Mouse (Mus musculus) embryonic facial prominence, embryonic 11.5 days (tissue): ENCODE measurements around the gene Ms4a6d. TPM values are rescaled to one million over a fixed set of nuclear protein-coding genes. Genes with fewer than 3 reads are reported as not detected.

Experiments
- ATAC-seq: fragments of 200-750 bp; cut with Nextera tagmentation; replicated peaks from 2 replicates; pipeline ENCODE4 v1.8.0; 2017; ENCODE audit warnings: low read depth; ENCODE audit not compliant: insufficient number of reproducible peaks, low FRiP score, low TSS enrichment
- DNase-seq: peaks from one replicate; pipeline ENCODE4 v3.0.0-alpha.2; 2015; ENCODE audit warnings: low spot score
- H3K27ac ChIP-seq: fragments of 300-500 bp; sonication (generic); replicated peaks from 2 replicates; pipeline ENCODE4 v1.5.1; 2014; ENCODE audit warnings: mild to moderate bottlenecking, low read depth, low read length, control low read depth
- H3K27me3 ChIP-seq: fragments of 300-500 bp; sonication (generic); 2 replicates; pipeline ENCODE4 v1.6.1; 2014; ENCODE audit warnings: mild to moderate bottlenecking, low read length, moderate library complexity, mixed read lengths; ENCODE audit not compliant: control insufficient read depth, insufficient read depth
- H3K36me3 ChIP-seq: fragments of 300-500 bp; sonication (generic); replicated peaks from 2 replicates; pipeline ENCODE4 v1.6.1; 2014; ENCODE audit warnings: low read depth, mild to moderate bottlenecking, low read length, moderate library complexity, mixed read lengths; ENCODE audit not compliant: control insufficient read depth, insufficient read depth
- H3K4me1 ChIP-seq: fragments of 300-500 bp; sonication (generic); 2 replicates; pipeline ENCODE4 v1.6.1; 2014; ENCODE audit warnings: low read length, mixed read lengths; ENCODE audit not compliant: control insufficient read depth, insufficient read depth
- H3K4me2 ChIP-seq: fragments of 300-500 bp; sonication (generic); 2 replicates; pipeline ENCODE4 v1.6.1; 2014; ENCODE audit warnings: low read depth, mild to moderate bottlenecking, control low read depth, low read length, moderate library complexity
- H3K4me3 ChIP-seq: fragments of 300-500 bp; sonication (generic); 2 replicates; pipeline ENCODE4 v1.5.1; 2014; ENCODE audit warnings: low read depth, low read length, control low read depth
- H3K9ac ChIP-seq: fragments of 300-500 bp; sonication (generic); replicated peaks from 2 replicates; pipeline ENCODE4 v1.6.1; 2014; ENCODE audit warnings: mild to moderate bottlenecking, control low read depth, low read length
- H3K9me3 ChIP-seq: fragments of 300-500 bp; sonication (generic); replicated peaks from 2 replicates; pipeline ENCODE4 v1.6.1; 2016; ENCODE audit warnings: mild to moderate bottlenecking, low read length, inconsistent platforms, mixed read lengths; ENCODE audit not compliant: control insufficient read depth
- WGBS: fragments of 180-500 bp; shearing (Covaris S2); extraction: QIAGEN DNeasy Blood & Tissue Kit; methylation state at CpG from one replicate; pipeline ENCODE4 v1.1.7; 2014; 5-methylcytosine and 5-hydroxymethylcytosine counted together
- polyA plus RNA-seq: library from polyadenylated mRNA; unstranded; fragments of >200 nt; fragmentation: Nextera tagmentation; extraction: Ambion mirVana; gene quantifications from 2 replicates; pipeline ENCODE4 v1.2.1, GENCODE M21; 2014

The Ms4a6d gene
- polyA plus RNA-seq, 1 experiment from 2014 or later: 2.5 TPM

DNA sequence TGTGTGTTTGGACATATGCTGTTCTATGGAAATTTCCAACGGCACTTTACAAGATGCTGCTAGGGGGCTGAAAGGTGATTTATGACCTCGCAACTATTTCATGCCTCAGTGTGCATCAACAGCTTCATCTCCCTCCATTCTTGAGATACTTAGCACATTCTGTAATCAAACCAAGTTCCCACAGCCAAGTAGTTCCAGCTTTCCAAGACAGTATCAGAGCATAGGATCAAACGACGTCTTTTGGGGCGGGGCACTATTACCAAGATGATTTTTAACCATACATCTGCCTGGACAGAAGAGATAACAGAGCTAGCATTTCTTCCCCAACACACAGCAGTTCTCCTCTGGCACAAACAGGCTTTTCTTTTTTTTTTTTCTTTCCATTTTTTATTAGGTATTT lies 20.6 kb upstream of the Ms4a6d start:
- no peak overlapping the region for H3K9ac ChIP-seq
- H3K27me3 ChIP-seq: no peaks in the 10 kb centered on the region
- H3K4me2 ChIP-seq: no peak overlapping the region
- DNase-seq (no peak), ATAC-seq (no peak)
- H3K36me3 ChIP-seq: no peaks in the 10 kb centered on the region
- WGBS: 77% methylated on average over 5 of the region's 5 CpGs
- no peaks in the 10 kb centered on the region for H3K9me3 ChIP-seq
- H3K27ac ChIP-seq: no peak overlapping the region
- H3K4me3 ChIP-seq: no peak overlapping the region
- H3K4me1 ChIP-seq: no peaks in the 10 kb centered on the region

DNA sequence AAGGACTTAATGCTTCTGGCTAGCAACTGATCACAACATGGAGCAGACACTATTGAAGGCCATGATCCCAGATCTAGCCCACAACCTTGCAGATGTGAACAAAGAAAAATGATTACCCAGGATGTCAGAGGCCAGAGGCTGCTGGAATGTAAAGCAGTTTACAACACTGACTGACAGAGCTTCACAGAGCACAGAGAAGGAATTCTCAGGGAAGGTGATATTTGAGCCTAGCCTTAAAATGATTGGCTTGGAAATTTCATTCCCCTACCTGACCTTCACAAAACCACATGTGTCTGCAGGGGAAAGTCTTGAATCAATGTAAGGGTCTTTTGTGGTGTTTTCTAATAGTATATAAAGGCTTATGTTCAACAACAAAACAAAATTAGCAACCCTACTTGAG lies 20.2 kb upstream of the Ms4a6d start:
- Histone ChIP-seq H3K27ac (no peak overlapping the region), H3K9ac (no peak overlapping the region), H3K9me3 (no peaks in the 10 kb centered on the region), H3K4me3 (no peak overlapping the region), H3K4me2 (no peak overlapping the region), H3K27me3 (no peaks in the 10 kb centered on the region), H3K36me3 (no peaks in the 10 kb centered on the region), H3K4me1 (no peaks in the 10 kb centered on the region)
- DNase-seq (peak; percentile 2), ATAC-seq (no peak)

DNA sequence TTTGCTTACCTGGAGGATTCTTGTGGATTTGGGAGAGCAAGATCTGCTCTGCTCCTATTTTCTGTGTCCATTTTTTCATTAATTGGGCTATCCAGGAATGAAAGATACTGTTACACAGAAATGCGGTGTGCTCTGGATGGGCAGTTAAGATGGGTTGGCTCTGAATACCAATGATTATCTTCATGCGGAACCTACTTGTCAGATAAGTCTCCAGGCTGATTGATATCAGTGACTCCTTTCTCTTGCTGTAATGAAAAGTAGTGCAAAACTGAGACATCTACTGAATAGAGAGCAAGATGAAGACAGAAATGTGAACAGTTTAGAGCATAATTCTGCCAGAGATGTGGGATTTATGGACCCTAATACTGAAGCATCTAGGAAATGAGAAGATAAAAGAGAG lies 18.9 kb upstream of the Ms4a6d start, which contains the start of gene Ms4a2:
Ms4a2 (minus strand) TSS at position 169 of the 400 bp plus-strand sequence.
- H3K4me2 ChIP-seq: no peak within 1 kb of the TSS
- ATAC-seq (no peak), DNase-seq (no peak)
- no peaks in the 10 kb centered on the region for H3K36me3 ChIP-seq
- H3K27ac ChIP-seq: no peak within 1 kb of the TSS
- WGBS: 88% methylated on average over 2 of the region's 2 CpGs
- H3K9me3 ChIP-seq: no peaks in the 10 kb centered on the region
- H3K27me3 ChIP-seq: no peaks in the 10 kb centered on the region
- no peak within 1 kb of the TSS for H3K4me3 ChIP-seq
- H3K4me1 ChIP-seq: no peaks in the 10 kb centered on the region
- H3K9ac ChIP-seq: no peak within 1 kb of the TSS

DNA sequence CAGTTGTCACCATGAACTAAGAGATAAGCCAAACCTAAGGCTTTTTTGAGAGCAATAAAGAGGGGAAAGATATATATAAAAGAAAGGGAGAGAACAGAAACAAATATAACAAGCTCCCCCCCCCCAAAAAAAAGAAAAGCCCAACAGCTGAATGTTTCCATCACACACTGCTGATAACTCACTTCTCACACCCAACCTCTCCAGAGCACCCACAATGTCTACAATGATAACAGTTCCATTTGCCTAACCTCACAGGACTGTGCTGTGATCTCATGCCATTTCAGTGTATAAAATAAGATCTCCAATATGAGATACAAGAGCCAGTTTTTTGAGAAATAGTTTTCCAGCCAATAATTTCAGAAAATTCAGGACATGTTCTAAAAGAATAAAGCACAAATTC lies 13.3 kb upstream of the Ms4a6d start:
- Histone ChIP-seq H3K27ac (no peak overlapping the region), H3K36me3 (no peaks in the 10 kb centered on the region), H3K27me3 (no peaks in the 10 kb centered on the region), H3K4me3 (no peak overlapping the region), H3K9me3 (no peaks in the 10 kb centered on the region), H3K4me1 (no peaks in the 10 kb centered on the region), H3K9ac (no peak overlapping the region), H3K4me2 (no peak overlapping the region)
- ATAC-seq (no peak), DNase-seq (no peak)

DNA sequence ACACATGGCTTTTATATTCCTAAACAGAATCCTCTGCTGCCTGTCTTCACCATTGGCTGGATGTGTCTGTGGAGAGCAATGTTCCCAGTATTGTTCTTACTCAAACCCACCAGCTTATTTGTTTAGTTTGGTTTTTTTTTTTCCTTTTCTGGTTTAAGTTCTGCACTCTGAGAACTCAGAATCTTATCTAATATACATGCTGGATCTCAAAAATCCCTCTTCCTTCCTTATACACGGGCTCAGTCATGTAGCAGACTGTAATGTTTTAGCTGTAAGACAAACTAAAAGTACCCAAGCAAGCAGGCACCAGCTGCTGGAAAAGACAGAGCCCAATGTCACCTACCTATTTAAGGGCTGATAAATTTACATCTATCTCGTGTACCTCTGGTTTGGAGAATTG lies 10.2 kb upstream of the Ms4a6d start:
- Histone ChIP-seq H3K27ac (no peak overlapping the region), H3K4me2 (no peak overlapping the region), H3K36me3 (no peaks in the 10 kb centered on the region), H3K4me1 (no peaks in the 10 kb centered on the region), H3K27me3 (no peaks in the 10 kb centered on the region), H3K9me3 (no peaks in the 10 kb centered on the region), H3K4me3 (no peak overlapping the region), H3K9ac (no peak overlapping the region)
- DNase-seq (no peak), ATAC-seq (no peak)
- 65% methylated on average over 2 of the region's 2 CpGs for WGBS

DNA sequence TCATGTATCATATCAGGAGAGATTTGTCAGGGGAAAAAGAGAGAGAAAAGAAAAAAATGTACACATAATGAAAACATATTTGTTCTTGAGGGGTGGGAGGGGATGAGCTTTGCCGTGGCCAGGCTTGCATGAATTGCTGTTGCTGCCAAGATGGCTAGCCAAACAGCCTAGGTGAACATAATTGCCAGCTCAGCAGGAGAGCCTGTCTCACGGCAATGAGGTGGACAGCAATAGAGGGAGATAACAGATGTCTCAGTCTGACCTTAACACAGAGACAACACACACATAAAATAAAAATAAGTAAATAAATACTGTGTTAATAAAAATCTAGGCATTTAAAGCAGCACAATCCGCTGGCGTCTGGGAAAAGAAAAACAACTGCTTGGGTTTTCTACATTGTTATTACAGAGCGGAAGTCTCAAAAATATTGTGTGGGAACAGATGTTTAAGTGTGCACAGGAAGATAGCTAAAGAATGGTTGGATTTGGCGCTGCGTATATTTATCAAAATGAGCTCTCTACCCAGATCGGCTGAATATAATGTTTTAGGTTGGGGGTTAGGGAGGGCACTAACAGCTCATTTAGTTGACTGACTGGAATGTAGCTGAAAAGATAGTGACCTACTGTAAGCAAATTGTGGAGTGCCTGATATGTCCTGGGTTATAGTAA lies 9.3 kb upstream of the Ms4a6d start:
- Histone ChIP-seq H3K9ac (no peak overlapping the region), H3K36me3 (no peaks in the 10 kb centered on the region), H3K27ac (no peak overlapping the region), H3K9me3 (no peaks in the 10 kb centered on the region), H3K4me2 (no peak overlapping the region), H3K27me3 (no peaks in the 10 kb centered on the region), H3K4me3 (no peak overlapping the region), H3K4me1 (no peaks in the 10 kb centered on the region)
- no peak for DNase-seq
- no peak for ATAC-seq
- WGBS: 81% methylated on average over 8 of the region's 8 CpGs

DNA sequence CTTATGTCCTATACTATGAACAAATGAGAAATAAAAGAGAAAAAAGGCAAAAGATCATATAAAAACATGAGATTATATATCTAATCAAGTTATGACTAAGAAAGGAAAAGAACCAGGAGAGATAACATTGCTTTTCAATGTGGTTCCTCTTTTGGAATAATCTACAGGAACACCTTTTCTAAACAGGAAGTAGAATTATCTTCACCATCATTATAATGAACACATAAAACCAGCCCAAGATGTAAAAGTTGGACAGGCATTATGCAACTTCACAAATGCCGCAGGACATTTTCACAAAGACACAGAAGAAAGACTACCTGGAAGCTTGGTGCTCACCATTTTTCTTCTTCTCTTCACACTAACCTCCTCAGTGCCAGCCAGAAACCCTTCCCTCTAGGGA lies 8.4 kb upstream of the Ms4a6d start:
- WGBS: 91% methylated on average over 1 of the region's 1 CpGs
- Histone ChIP-seq H3K36me3 (no peaks in the 10 kb centered on the region), H3K27ac (no peak overlapping the region), H3K27me3 (no peaks in the 10 kb centered on the region), H3K4me1 (no peaks in the 10 kb centered on the region), H3K4me2 (no peak overlapping the region), H3K4me3 (no peak overlapping the region), H3K9me3 (no peaks in the 10 kb centered on the region), H3K9ac (no peak overlapping the region)
- DNase-seq (no peak), ATAC-seq (no peak)

DNA sequence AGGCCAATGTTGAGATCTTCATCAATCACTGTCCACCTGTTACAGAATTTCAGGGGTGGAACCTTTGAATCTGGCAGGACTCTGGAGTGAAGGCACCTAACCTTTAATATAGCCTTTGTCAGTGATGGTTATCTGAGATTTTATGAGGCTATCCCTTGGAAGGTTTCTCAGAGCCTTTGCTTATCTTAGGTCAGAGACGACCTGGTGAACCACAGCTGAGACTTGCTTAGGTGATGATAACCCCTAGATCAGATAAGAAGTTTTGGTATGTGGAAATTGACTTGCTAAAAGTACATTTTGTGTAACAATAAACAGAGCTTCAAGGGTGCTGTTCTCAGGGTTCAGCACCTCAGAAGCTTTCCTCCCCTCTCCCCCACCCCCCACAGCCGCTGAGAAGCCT lies 7.6 kb upstream of the Ms4a6d start:
- no peak overlapping the region for H3K9ac ChIP-seq
- H3K4me2 ChIP-seq: no peak overlapping the region
- ATAC-seq (no peak), DNase-seq (no peak)
- no peaks in the 10 kb centered on the region for H3K36me3 ChIP-seq
- WGBS: 67% methylated on average over 2 of the region's 2 CpGs
- H3K27me3 ChIP-seq: no peaks in the 10 kb centered on the region
- H3K4me1 ChIP-seq: no peaks in the 10 kb centered on the region
- H3K9me3 ChIP-seq: no peaks in the 10 kb centered on the region
- H3K4me3 ChIP-seq: no peak overlapping the region
- no peak overlapping the region for H3K27ac ChIP-seq
